Mouse (Mus musculus): ENCODE results near the gene Bnipl.

Gene Bnipl

GRCm38 (mm10) chr3:95250783-95251424, at the start of gene Bnipl:
Gene Bnipl, minus strand, starts transcription at chr3:95251193.
- no peak for DNase-seq (ENCODE audit: low spot score)

GRCm38 (mm10) chr3:95298018-95298417, 47.0 kb upstream of the Bnipl start:
- no peak for DNase-seq (ENCODE audit: low spot score)

GRCm38 (mm10) chr3:95296103-95296469, 45.1 kb upstream of the Bnipl start:
- peak; percentile 43 for DNase-seq (ENCODE audit: low spot score)

- peak; percentile 45 for DNase-seq (ENCODE audit: low spot score)
Observed at GRCm38 (mm10) chr3:95295321-95296102, 44.5 kb upstream of the Bnipl start.

- DNase-seq (ENCODE audit: low spot score) = no peak
Observed at GRCm38 (mm10) chr3:95294718-95295117, 43.7 kb upstream of the Bnipl start.

GRCm38 (mm10) chr3:95294316-95294715, 43.3 kb upstream of the Bnipl start:
- DNase-seq (ENCODE audit: low spot score) = no peak

GRCm38 (mm10) chr3:95293537-95293936, 42.5 kb upstream of the Bnipl start:
- no peak for DNase-seq (ENCODE audit: low spot score)

- DNase-seq (ENCODE audit: low spot score) = no peak
Observed at GRCm38 (mm10) chr3:95292899-95293298, 41.9 kb upstream of the Bnipl start.

- no peak for DNase-seq (ENCODE audit: low spot score)
Observed at GRCm38 (mm10) chr3:95291041-95291440, 40.0 kb upstream of the Bnipl start.

- no peak for DNase-seq (ENCODE audit: low spot score)
Observed at GRCm38 (mm10) chr3:95290156-95290555, 39.2 kb upstream of the Bnipl start.

GRCm38 (mm10) chr3:95289419-95289818, 38.4 kb upstream of the Bnipl start:
- no peak for DNase-seq (ENCODE audit: low spot score)

- no peak for DNase-seq (ENCODE audit: low spot score)
Observed at GRCm38 (mm10) chr3:95287541-95287940, 36.5 kb upstream of the Bnipl start.

GRCm38 (mm10) chr3:95286510-95286909, 35.5 kb upstream of the Bnipl start:
- DNase-seq (ENCODE audit: low spot score) = no peak

- DNase-seq (ENCODE audit: low spot score) = no peak
Observed at GRCm38 (mm10) chr3:95286011-95286410, 35.0 kb upstream of the Bnipl start.

- DNase-seq (ENCODE audit: low spot score) = no peak
Observed at GRCm38 (mm10) chr3:95285390-95285789, 34.4 kb upstream of the Bnipl start.

- DNase-seq (ENCODE audit: low spot score) = no peak
Observed at GRCm38 (mm10) chr3:95284501-95285281, 33.7 kb upstream of the Bnipl start.

GRCm38 (mm10) chr3:95284062-95284461, 33.1 kb upstream of the Bnipl start:
- no peak for DNase-seq (ENCODE audit: low spot score)

- no peak for DNase-seq (ENCODE audit: low spot score)
Observed at GRCm38 (mm10) chr3:95283589-95283941, 32.6 kb upstream of the Bnipl start.

- peak; percentile 81 for DNase-seq (ENCODE audit: low spot score)
Observed at GRCm38 (mm10) chr3:95282865-95283588, 32.0 kb upstream of the Bnipl start.

GRCm38 (mm10) chr3:95282381-95282864, 31.4 kb upstream of the Bnipl start:
- DNase-seq (ENCODE audit: low spot score) = no peak

GRCm38 (mm10) chr3:95281216-95282126, 30.5 kb upstream of the Bnipl start, which contains the start of the genes Mindy1 and Prune1:
Gene Mindy1, plus strand, starts transcription at chr3:95281345.
Gene Prune1, minus strand, starts transcription at chr3:95282076.
- peak; percentile 98 for DNase-seq (ENCODE audit: low spot score)

Measured in ovary, postnatal 36 days (tissue).